Mouse (Mus musculus): ENCODE measurements around the gene Asic1. TPM values are rescaled to one million over a fixed set of nuclear protein-coding genes. Genes with fewer than 3 reads are reported as not detected.

Gene Asic1
- polyA plus RNA-seq, 1 experiment from 2014 or later: 0.83 TPM

GRCm38 (mm10) chr15:99736675-99737074 lies 66.5 kb downstream of the Asic1 start:
- Histone ChIP-seq H3K27me3 (ENCODE audit: insufficient read depth, low read length) (no peaks in the 10 kb centered on the region), H3K27ac (ENCODE audit: low read depth) (no peak overlapping the region), H3K4me3 (ENCODE audit: low read depth, low read length) (no peak overlapping the region), H3K36me3 (ENCODE audit: insufficient read depth) (peaks cover 76% of the 10 kb centered on the region), H3K9ac (no peak overlapping the region), H3K9me3 (ENCODE audit: low read depth, low read length) (no peaks in the 10 kb centered on the region), H3K4me1 (ENCODE audit: insufficient read depth) (no peaks in the 10 kb centered on the region), H3K4me2 (no peak overlapping the region)
- ATAC-seq (ENCODE audit: insufficient read depth) (no peak), DNase-seq (no peak)
- no peak for TF ChIP-seq CTCF (IDR thresholded peaks at IDR 0.05; ENCODE audit: low read depth)
- 87% methylated on average over 11 of the region's 11 CpGs for WGBS

GRCm38 (mm10) chr15:99740229-99740628 lies 70.1 kb downstream of the Asic1 start:
- TF ChIP-seq CTCF (IDR thresholded peaks at IDR 0.05; ENCODE audit: low read depth): no peak
- ATAC-seq (ENCODE audit: insufficient read depth): no peak
- H3K27ac ChIP-seq (ENCODE audit: low read depth): no peak overlapping the region

More at GRCm38 (mm10) chr15:99740229-99740628, 70.1 kb downstream of the Asic1 start:
- Histone ChIP-seq H3K9ac (no peak overlapping the region), H3K27me3 (ENCODE audit: insufficient read depth, low read length) (no peaks in the 10 kb centered on the region), H3K4me1 (ENCODE audit: insufficient read depth) (no peaks in the 10 kb centered on the region), H3K4me2 (no peak overlapping the region), H3K9me3 (ENCODE audit: low read depth, low read length) (no peaks in the 10 kb centered on the region), H3K4me3 (ENCODE audit: low read depth, low read length) (no peak overlapping the region), H3K36me3 (ENCODE audit: insufficient read depth) (peaks cover 71% of the 10 kb centered on the region)
- 92% methylated on average over 4 of the region's 4 CpGs for WGBS
- no peak for DNase-seq

Other genes starting within 250 kb of the Asic1 start
- 11.0 and 14.4 TPM in 2 replicates for gene Nckap5l, start 212.6 kb upstream of the Asic1 start, polyA plus RNA-seq (2014; fragmentation: Nextera tagmentation; extraction: Ambion mirVana)
- gene Bcdin3d, start 195.6 kb upstream of the Asic1 start, polyA plus RNA-seq (2014; fragmentation: Nextera tagmentation; extraction: Ambion mirVana): 13.2 and 16.1 TPM in 2 replicates
- gene Faim2, start 142.2 kb upstream of the Asic1 start, polyA plus RNA-seq (2014; fragmentation: Nextera tagmentation; extraction: Ambion mirVana): 1.4 and 1.5 TPM in 2 replicates
- not detected in 2 replicates for gene Aqp2, start 91.3 kb upstream of the Asic1 start, polyA plus RNA-seq (2014; fragmentation: Nextera tagmentation; extraction: Ambion mirVana)
- 0.93 and 1.0 TPM in 2 replicates for gene Aqp5, start 79.6 kb upstream of the Asic1 start, polyA plus RNA-seq (2014; fragmentation: Nextera tagmentation; extraction: Ambion mirVana)
- gene Aqp6, start 69.0 kb upstream of the Asic1 start, polyA plus RNA-seq (2014; fragmentation: Nextera tagmentation; extraction: Ambion mirVana): not detected in 2 replicates
- 153 and 157 TPM in 2 replicates for gene Racgap1, start 18.7 kb upstream of the Asic1 start, polyA plus RNA-seq (2014; fragmentation: Nextera tagmentation; extraction: Ambion mirVana)
- gene Smarcd1, start 31.8 kb downstream of the Asic1 start, polyA plus RNA-seq (2014; fragmentation: Nextera tagmentation; extraction: Ambion mirVana): 52.5 and 63.5 TPM in 2 replicates
- gene Gm17349, start 35.1 kb downstream of the Asic1 start, polyA plus RNA-seq (2014; fragmentation: Nextera tagmentation; extraction: Ambion mirVana): not detected in 2 replicates
- gene Gpd1, start 47.1 kb downstream of the Asic1 start, polyA plus RNA-seq (2014; fragmentation: Nextera tagmentation; extraction: Ambion mirVana): 0.31 and 0.58 TPM in 2 replicates
- gene Cox14, start 55.2 kb downstream of the Asic1 start, polyA plus RNA-seq (2014; fragmentation: Nextera tagmentation; extraction: Ambion mirVana): 135 and 145 TPM in 2 replicates
- gene Cers5, start 102.5 kb downstream of the Asic1 start, polyA plus RNA-seq (2014; fragmentation: Nextera tagmentation; extraction: Ambion mirVana): 76.6 and 78.8 TPM in 2 replicates
- 41.1 and 42.8 TPM in 2 replicates for gene Lima1, start 205.1 kb downstream of the Asic1 start, polyA plus RNA-seq (2014; fragmentation: Nextera tagmentation; extraction: Ambion mirVana)